Mouse (Mus musculus): ENCODE measurements at regions not wholly inside any gene's neighbourhood (a gene's known extent, or its start where the extent isn't known, plus 50 kb on each side); places are given as distances from the start of the nearest gene placed in this dataset.

DNA sequence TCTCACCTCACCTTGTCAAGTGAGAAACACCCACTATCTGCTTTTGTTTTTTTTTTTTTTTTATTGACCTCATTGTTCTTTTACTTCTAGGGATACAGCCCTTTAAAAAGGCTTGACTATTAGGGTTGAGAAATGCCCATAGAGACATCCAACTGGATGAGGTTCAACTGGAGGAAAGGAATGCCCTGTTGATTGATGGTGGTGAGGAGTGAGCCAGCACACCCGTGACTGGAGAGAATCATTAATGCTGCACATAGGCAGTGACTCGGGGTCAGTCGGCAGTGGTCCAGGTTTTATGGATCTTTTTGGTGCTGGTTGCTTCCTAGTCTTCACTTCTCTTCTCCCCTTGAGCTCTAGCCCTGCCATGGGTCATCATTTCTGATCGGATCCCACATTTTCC is 82.9 kb upstream of the Cryz start:
- Histone ChIP-seq H3K4me1 (ENCODE audit: control insufficient read depth, insufficient read depth, low read length) (peaks cover 13% of the 10 kb centered on the region), H3K27ac (ENCODE audit: insufficient read depth, low read depth, low read length) (no peak overlapping the region)
- no peak for TF ChIP-seq CTCF (IDR thresholded peaks at IDR 0.05; ENCODE audit: low read depth, low read length)
- TF ChIP-seq POLR2A (IDR thresholded peaks at IDR 0.05; ENCODE audit: borderline replicate concordance, low read depth, low read length): no peak

GRCm38 (mm10) chr3:154510160-154510559 is 86.4 kb upstream of the Cryz start:
- no peak for TF ChIP-seq POLR2A (IDR thresholded peaks at IDR 0.05; ENCODE audit: borderline replicate concordance, low read depth, low read length)
- no peak for TF ChIP-seq CTCF (IDR thresholded peaks at IDR 0.05; ENCODE audit: low read depth, low read length)
- peaks cover 13% of the 10 kb centered on the region for H3K4me1 ChIP-seq (ENCODE audit: control insufficient read depth, insufficient read depth, low read length)
- H3K4me3 ChIP-seq (ENCODE audit: insufficient read depth, low read length): no peak overlapping the region
- no peak overlapping the region for H3K27ac ChIP-seq (ENCODE audit: insufficient read depth, low read depth, low read length)

More for the DNA sequence above, 82.9 kb upstream of the Cryz start:
- no peak overlapping the region for H3K4me3 ChIP-seq (ENCODE audit: insufficient read depth, low read length)

DNA sequence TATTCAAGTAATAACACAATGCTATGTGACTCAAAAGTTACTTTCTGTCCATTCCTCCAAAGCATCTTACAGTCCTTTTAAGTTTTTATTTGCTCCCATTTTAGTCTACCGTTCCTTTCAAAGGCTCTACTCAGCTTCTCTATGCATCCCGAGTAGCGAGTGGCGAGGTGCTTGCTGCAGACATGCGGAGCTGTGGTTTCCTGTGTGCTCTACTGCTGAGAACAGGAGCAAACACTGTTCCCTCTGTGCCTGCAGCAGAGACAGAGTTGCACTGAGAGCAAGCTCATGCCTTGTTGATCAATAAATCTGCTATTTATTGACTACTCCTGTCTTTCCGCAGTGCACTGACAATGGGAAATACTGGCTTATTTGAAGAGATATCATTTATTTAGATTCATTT is 87.1 kb upstream of the Cryz start:
- Histone ChIP-seq H3K4me3 (ENCODE audit: insufficient read depth, low read length) (no peak overlapping the region), H3K27ac (ENCODE audit: insufficient read depth, low read depth, low read length) (no peak overlapping the region), H3K4me1 (ENCODE audit: control insufficient read depth, insufficient read depth, low read length) (peaks cover 13% of the 10 kb centered on the region)
- no peak for TF ChIP-seq CTCF (IDR thresholded peaks at IDR 0.05; ENCODE audit: low read depth, low read length)
- no peak for TF ChIP-seq POLR2A (IDR thresholded peaks at IDR 0.05; ENCODE audit: borderline replicate concordance, low read depth, low read length)

- H3K27ac ChIP-seq (ENCODE audit: insufficient read depth, low read depth, low read length): no peak overlapping the region
- H3K4me3 ChIP-seq (ENCODE audit: insufficient read depth, low read length): no peak overlapping the region
- no peaks in the 10 kb centered on the region for H3K4me1 ChIP-seq (ENCODE audit: control insufficient read depth, insufficient read depth, low read length)
- TF ChIP-seq POLR2A (IDR thresholded peaks at IDR 0.05; ENCODE audit: borderline replicate concordance, low read depth, low read length) (no peak), CTCF (IDR thresholded peaks at IDR 0.05; ENCODE audit: low read depth, low read length) (no peak)
Measured at GRCm38 (mm10) chr3:154493387-154493920, 103.1 kb upstream of the Cryz start.

DNA sequence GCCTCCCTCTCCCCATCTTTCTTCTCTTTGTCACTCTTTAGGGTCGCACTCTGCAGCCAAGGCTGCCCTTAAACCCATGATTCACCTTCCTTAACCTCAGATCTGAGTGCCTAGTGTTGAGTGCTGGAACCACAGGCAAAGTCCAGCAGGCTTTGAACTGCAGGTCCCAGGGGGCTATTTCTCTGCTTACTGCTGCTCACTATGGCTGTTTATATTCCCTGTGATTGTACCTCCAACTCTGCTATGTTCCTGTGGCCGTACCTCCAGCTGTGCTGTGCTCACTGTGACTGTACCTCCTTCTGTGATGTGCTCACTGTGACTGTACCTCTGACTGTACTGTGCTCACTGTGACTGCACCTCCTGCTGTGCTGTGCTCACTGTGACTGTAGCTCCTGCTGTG is 124.1 kb upstream of the Cryz start:
- no peak overlapping the region for H3K4me3 ChIP-seq (ENCODE audit: insufficient read depth, low read length)
- no peak for TF ChIP-seq CTCF (IDR thresholded peaks at IDR 0.05; ENCODE audit: low read depth, low read length)
- TF ChIP-seq POLR2A (IDR thresholded peaks at IDR 0.05; ENCODE audit: borderline replicate concordance, low read depth, low read length): no peak
- 0 out of 2 replicates have a peak, but pooled peaks cover 2% of the 10 kb centered on the region for H3K4me1 ChIP-seq (ENCODE audit: control insufficient read depth, insufficient read depth, low read length)

DNA sequence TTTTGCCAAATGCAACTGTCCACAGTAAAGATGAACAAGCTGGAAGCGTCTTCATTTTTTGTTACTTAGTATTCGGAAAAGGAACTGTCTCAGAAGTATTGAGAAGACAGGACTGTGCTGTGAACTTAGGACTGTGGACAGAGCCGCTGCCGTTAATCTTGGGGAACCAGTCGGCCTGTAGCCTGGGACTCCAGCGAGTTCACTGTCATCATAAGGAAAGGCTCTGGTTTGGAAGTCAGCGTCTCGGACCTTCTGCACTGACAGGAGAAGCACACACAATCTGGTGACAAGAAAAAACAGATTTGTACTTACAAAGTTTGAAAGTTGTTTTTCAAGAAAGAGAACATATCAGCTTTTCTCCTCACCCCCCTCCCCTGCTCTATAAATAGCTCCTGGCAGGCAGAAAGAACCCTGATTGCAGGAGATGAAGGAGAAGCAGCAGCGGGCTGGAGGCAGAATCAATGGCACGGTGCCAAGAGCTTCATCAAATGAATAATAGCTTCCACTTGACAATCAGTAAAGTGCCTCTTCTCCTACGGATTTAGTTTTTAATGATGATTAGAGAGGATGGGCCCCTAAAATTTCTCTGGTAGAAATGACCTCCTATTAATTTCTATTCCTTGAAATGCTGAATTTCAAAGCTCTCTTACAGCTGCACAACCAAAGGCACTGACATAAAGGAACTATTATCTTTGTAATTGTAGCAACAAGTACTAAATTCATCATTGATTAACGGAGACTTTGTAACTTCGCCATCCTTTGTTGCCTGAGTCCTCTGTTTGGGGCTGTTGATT is 128.7 kb upstream of the Cryz start:
- no peak overlapping the region for H3K27ac ChIP-seq (ENCODE audit: insufficient read depth, low read depth, low read length)
- no peak overlapping the region for H3K4me3 ChIP-seq (ENCODE audit: insufficient read depth, low read length)
- TF ChIP-seq CTCF (IDR thresholded peaks at IDR 0.05; ENCODE audit: low read depth, low read length) (no peak), POLR2A (IDR thresholded peaks at IDR 0.05; ENCODE audit: borderline replicate concordance, low read depth, low read length) (no peak)
- 0 out of 2 replicates have a peak, but pooled peaks cover 2% of the 10 kb centered on the region for H3K4me1 ChIP-seq (ENCODE audit: control insufficient read depth, insufficient read depth, low read length)

More for the DNA sequence above, 124.1 kb upstream of the Cryz start:
- H3K27ac ChIP-seq (ENCODE audit: insufficient read depth, low read depth, low read length): no peak overlapping the region

- no peak for TF ChIP-seq CTCF (IDR thresholded peaks at IDR 0.05; ENCODE audit: low read depth, low read length)
- TF ChIP-seq POLR2A (IDR thresholded peaks at IDR 0.05; ENCODE audit: borderline replicate concordance, low read depth, low read length): no peak
- no peak overlapping the region for H3K4me3 ChIP-seq (ENCODE audit: insufficient read depth, low read length)
- H3K4me1 ChIP-seq (ENCODE audit: control insufficient read depth, insufficient read depth, low read length): no peaks in the 10 kb centered on the region
- no peak overlapping the region for H3K27ac ChIP-seq (ENCODE audit: insufficient read depth, low read depth, low read length)
Measured at GRCm38 (mm10) chr3:154458208-154458607, 127.7 kb upstream of the Lhx8 start.

GRCm38 (mm10) chr3:154453025-154453424 is 122.6 kb upstream of the Lhx8 start:
- Histone ChIP-seq H3K4me1 (ENCODE audit: control insufficient read depth, insufficient read depth, low read length) (peaks cover 9% of the 10 kb centered on the region), H3K27ac (ENCODE audit: insufficient read depth, low read depth, low read length) (no peak overlapping the region), H3K4me3 (ENCODE audit: insufficient read depth, low read length) (no peak overlapping the region)
- TF ChIP-seq POLR2A (IDR thresholded peaks at IDR 0.05; ENCODE audit: borderline replicate concordance, low read depth, low read length): no peak
- no peak for TF ChIP-seq CTCF (IDR thresholded peaks at IDR 0.05; ENCODE audit: low read depth, low read length)

- Histone ChIP-seq H3K4me3 (ENCODE audit: insufficient read depth, low read length) (no peak overlapping the region), H3K4me1 (ENCODE audit: control insufficient read depth, insufficient read depth, low read length) (peaks cover 9% of the 10 kb centered on the region), H3K27ac (ENCODE audit: insufficient read depth, low read depth, low read length) (no peak overlapping the region)
- no peak for TF ChIP-seq POLR2A (IDR thresholded peaks at IDR 0.05; ENCODE audit: borderline replicate concordance, low read depth, low read length)
- TF ChIP-seq CTCF (IDR thresholded peaks at IDR 0.05; ENCODE audit: low read depth, low read length): no peak
Measured at GRCm38 (mm10) chr3:154452585-154452984, 122.1 kb upstream of the Lhx8 start.

- TF ChIP-seq POLR2A (IDR thresholded peaks at IDR 0.05; ENCODE audit: borderline replicate concordance, low read depth, low read length) (no peak), CTCF (IDR thresholded peaks at IDR 0.05; ENCODE audit: low read depth, low read length) (no peak)
- H3K27ac ChIP-seq (ENCODE audit: insufficient read depth, low read depth, low read length): no peak overlapping the region
Measured at GRCm38 (mm10) chr3:154451169-154451568, 120.7 kb upstream of the Lhx8 start.

More at GRCm38 (mm10) chr3:154451169-154451568, 120.7 kb upstream of the Lhx8 start:
- H3K4me3 ChIP-seq (ENCODE audit: insufficient read depth, low read length): no peak overlapping the region
- H3K4me1 ChIP-seq (ENCODE audit: control insufficient read depth, insufficient read depth, low read length): peaks cover 9% of the 10 kb centered on the region
